Mouse (Mus musculus): ENCODE measurements around the gene Ace.
"Not testable (repeated sequence)": the region's sequence is repeated elsewhere in the genome, so short reads cannot be mapped to it uniquely, and the experiment has no call there.

The Ace gene

GRCm38 (mm10) chr11:105989446-105989845 is 21.7 kb downstream of the Ace start:
- CTCF ChIA-PET = no interaction called here

- CTCF ChIA-PET = no interaction called here
Measured at GRCm38 (mm10) chr11:105990231-105990630, 22.5 kb downstream of the Ace start.

GRCm38 (mm10) chr11:105994375-105994774 is 26.6 kb downstream of the Ace start, which contains the start of gene Ace3:
Ace3 (plus strand) TSS chr11:105994675.
- CTCF ChIA-PET = no interaction called here

- CTCF ChIA-PET = no interaction called here
Measured at GRCm38 (mm10) chr11:106000062-106000461, 32.3 kb downstream of the Ace start.

DNA sequence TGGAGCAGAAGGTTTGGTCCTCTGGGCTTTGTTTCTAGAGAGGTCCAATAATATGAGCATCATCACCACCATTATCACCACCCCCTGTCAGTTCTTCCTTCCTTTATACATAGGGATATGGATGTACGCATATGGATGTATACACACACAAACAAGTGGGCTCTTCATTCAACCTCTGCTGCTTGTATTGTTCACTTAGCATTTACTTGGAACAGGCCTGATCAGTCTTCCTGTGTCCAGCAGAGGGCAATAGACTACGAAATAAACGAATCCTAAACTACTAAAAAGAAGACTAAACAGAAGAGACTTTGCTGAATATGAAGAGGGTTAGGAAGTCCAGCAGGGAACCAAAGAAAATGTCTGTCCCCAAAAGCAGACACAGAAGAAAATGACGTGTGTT is 34.0 kb downstream of the Ace start:
- CTCF ChIA-PET = no interaction called here

GRCm38 (mm10) chr11:106004576-106004975 is 36.8 kb downstream of the Ace start:
- CTCF ChIA-PET = interaction anchor here (1.0 kb wide), 1 partner anchor 22 kb away, joined by 4 read pairs; no protein-coding TSS in a partner anchor

- CTCF ChIA-PET = interaction anchor here (0.6 kb wide), 1 partner anchor 7 kb away, joined by 3 read pairs; no protein-coding TSS in a partner anchor
Measured at GRCm38 (mm10) chr11:106005970-106006369, 38.2 kb downstream of the Ace start.

DNA sequence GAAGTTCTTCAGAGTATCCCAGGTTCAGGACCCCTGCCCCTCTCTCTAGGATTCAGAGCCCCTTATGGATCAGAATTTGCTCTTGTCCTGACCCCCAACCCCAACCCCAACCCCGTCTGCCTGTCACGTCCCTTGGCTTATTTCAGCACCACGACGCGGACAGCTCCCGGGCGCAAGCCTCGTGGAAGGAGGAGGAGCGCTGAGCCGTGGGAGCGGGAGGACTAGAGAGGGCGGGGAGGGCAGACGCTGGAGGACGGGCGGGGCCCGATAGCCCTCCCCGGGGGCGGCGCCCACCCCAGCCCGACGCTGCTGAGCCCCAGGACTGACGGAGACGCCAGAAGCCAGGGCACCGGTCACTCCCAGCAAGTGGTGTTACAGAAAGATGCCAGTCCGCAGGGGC is 40.1 kb downstream of the Ace start, which contains the start of gene Kcnh6:
Gene Kcnh6, plus strand, starts transcription at position 304 of the 400 bp plus-strand sequence.
- CTCF ChIA-PET = no interaction called here

DNA sequence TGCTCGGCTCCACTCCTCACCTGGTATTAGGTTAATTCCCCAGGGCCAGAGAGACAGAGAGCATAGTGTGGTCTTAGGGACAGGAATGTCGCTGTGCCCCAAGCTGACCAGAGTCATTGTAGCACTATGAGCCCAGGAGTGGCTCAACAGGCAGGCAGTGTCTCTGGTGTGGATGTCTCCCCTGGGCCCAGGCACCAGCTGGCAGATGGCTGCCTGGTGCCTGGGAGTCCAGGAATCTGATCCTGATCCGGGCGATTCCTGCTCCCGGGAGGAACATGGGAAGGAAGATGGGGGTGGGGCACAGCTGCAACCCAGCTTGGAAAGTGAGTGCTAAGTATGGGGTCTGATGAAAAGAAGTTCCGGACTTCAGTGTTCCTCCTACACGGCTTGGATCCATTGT is 45.0 kb downstream of the Ace start:
- CTCF ChIA-PET = no interaction called here

- CTCF ChIA-PET = interaction anchor here (0.5 to 0.7 kb wide), 2 partner anchors 8 to 1976 kb away, joined by 3 to 5 read pairs; no protein-coding TSS in a partner anchor
Measured at GRCm38 (mm10) chr11:106013556-106014225, 45.9 kb downstream of the Ace start.

- CTCF ChIA-PET = interaction anchor here (0.5 kb wide), 1 partner anchor 344 kb away, joined by 3 read pairs; no protein-coding TSS in a partner anchor
Measured at GRCm38 (mm10) chr11:106016440-106016839, 48.7 kb downstream of the Ace start.

- CTCF ChIA-PET = no interaction called here
Measured at GRCm38 (mm10) chr11:106020051-106020763, 52.5 kb downstream of the Ace start.

GRCm38 (mm10) chr11:106025774-106026173 is 58.0 kb downstream of the Ace start:
- CTCF ChIA-PET = no interaction called here

GRCm38 (mm10) chr11:106026465-106027151 is 58.9 kb downstream of the Ace start:
- CTCF ChIA-PET = interaction anchor here (0.5 to 1.6 kb wide), 3 partner anchors 12 to 22 kb away, joined by 3 to 5 read pairs (median 4); no protein-coding TSS in a partner anchor

- CTCF ChIA-PET = interaction anchor here (1.6 kb wide), 1 partner anchor 11 kb away, joined by 5 read pairs; no protein-coding TSS in a partner anchor
Measured at GRCm38 (mm10) chr11:106027607-106028006, 59.9 kb downstream of the Ace start.

DNA sequence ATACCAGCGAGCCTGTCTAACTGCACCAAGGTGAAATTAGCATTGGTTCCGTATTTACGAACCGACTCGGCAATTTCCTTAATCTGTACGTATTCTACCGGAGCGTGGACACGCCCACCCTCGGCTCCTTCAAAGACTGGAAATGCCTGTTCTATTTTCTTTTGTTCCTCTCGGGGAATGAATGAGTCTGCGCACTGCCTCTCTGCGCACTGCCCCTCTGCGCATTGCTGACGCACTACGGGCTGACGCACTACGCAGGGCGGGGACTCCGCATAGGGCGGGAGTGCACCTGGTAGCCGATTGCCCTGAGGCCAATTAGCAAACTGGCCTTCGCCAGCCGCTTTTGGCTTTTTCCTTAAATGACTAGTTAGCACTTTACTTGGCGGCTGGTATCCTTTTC is 64.3 kb downstream of the Ace start:
- CTCF ChIA-PET = not testable (repeated sequence)

- CTCF ChIA-PET = interaction anchor here (0.7 kb wide), 1 partner anchor 43 kb away, joined by 3 read pairs; no protein-coding TSS in a partner anchor
Measured at GRCm38 (mm10) chr11:106033491-106033919, 65.8 kb downstream of the Ace start.

- CTCF ChIA-PET = no interaction called here
Measured at GRCm38 (mm10) chr11:106034986-106035385, 67.2 kb downstream of the Ace start.

- CTCF ChIA-PET = interaction anchor here (0.5 to 1.2 kb wide), 2 partner anchors 17 to 1917 kb away, joined by 4 read pairs; no protein-coding TSS in a partner anchor
Measured at GRCm38 (mm10) chr11:106036548-106037417, 69.0 kb downstream of the Ace start, which contains the start of gene Dcaf7. Dcaf7 (plus strand) TSS chr11:106036872.

DNA sequence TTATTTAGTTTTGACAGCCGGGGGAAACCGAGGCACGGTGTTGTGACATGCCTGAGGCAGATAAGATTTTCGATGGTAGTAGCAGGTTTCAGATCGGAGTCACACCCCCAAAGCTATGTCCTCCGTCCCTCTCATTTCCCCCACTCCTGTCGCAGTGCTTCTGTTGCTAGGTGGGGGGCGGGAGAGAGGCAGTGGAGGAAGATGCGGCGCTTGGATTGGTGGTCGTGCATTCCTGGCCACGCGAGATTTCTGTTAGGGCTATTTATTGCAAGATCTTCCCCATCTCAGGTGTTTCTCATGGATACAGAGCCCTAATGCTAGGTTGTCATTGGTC is 69.6 kb downstream of the Ace start:
- CTCF ChIA-PET = interaction anchor here (1.2 kb wide), 1 partner anchor 16 kb away, joined by 4 read pairs; no protein-coding TSS in a partner anchor

All from spleen, embryonic (tissue).